Mouse (Mus musculus) lung, postnatal 36 days (tissue): Measurements from ENCODE around the gene Dtnb.

Source experiments
- DNase-seq: peaks from one replicate; pipeline ENCODE4 v3.0.0; 2022; ENCODE audit warnings: mixed read lengths

The Dtnb gene

GRCm38 (mm10) chr12:3738741-3739529 is 166.8 kb downstream of the Dtnb start:
- DNase-seq: peak; percentile 25

DNA sequence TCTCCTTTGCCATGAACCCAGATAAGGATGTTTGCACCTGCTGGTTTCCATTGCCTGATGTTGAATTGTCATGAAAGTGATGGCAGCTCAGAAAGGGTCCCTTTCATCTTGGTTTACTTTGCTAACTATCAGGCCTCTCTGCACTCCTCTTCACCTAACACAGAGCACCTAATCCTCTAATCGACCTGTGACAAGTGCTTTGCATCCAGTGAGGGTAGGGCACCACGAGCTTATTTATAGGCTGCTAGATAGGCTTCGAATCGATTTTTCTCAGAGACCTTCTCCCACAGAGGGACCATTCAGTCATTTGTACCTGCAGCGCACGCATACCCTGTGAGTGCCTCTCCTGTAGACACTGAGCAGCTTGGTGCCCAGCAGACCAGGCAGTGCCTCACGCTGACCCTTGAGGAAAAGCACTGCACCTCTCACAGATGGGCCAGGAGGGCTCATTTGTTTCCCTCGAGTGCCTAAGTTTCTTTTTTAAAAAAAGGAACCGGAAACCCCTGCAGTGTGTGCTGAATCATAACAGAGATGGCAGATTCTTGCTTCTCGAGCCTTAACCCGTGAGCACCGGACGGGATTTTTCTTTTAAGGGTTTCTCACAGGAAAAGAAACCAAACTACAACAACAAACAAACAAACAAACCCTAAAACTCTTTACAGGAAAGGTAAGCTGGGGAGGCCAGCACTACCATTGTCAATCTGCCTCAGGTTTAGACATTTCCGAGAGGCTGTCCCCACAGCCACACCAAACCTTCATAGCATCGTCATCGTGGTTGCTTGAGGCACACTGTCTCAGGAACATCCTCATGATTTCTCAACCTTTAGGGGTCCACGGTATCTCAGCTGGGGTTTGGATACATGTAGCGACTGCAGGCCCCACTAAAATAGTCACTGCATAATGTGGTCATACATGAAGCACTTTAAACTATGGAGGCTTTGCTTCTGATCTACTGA is 167.8 kb downstream of the Dtnb start:
- DNase-seq: peak; percentile 22

- DNase-seq: no peak
These were observed 168.5 kb downstream of the Dtnb start for GRCm38 (mm10) chr12:3740705-3741081.

DNA sequence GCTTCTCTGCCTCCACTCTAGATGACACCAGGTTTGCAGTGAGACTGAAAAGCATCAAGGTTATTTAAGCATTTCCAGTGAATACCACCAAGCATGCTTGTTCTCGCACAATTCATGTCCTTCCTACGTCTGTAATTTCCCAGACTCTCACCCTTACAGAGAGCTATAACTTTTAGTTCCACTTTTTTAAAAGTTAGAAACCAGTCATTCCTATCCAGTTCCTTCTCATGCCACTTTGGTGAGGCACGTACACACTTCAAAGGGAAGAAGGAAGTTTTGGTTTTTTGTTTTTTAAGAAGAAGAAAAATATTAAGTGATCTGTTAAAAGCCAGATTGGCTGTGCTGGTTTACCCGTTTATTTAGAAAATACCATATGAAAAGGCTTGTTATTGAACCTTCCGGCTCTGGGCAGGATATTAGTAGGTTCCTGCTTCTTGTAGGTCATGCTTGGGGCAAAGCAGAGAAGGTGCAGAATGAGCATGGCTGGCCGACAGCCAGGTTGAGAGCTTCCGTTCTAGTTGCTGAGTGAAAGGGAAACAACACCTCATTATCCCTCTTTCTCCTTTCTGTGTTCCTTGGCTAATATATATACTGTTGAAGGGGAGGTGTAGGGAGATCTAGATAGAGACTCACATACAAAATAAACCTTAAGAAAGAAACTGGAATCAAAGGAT is 173.4 kb downstream of the Dtnb start:
- DNase-seq: peak; percentile 72

- no peak for DNase-seq
These were observed 174.2 kb downstream of the Dtnb start for GRCm38 (mm10) chr12:3746369-3746768.

GRCm38 (mm10) chr12:3747583-3747982 is 175.4 kb downstream of the Dtnb start:
- no peak for DNase-seq

DNA sequence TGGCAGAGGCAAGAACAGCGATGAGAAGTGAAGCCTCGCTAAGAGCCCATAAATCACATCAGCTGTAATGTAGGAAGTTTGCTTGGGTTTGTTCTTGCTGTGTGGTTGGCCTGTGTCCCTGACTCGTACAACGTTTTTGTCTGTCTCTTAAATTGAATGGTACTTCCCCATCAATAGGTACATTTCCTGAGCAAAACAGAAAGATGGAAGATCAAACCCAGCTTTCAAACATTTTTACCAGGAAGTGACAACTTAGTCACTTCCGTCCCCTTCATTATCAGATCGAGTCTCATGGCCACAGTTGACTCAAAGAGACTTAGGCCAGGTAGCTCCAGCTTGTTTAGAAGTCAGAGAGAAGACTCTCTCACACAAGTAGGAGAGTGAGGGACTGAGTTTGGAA is 183.3 kb downstream of the Dtnb start:
- no peak for DNase-seq

GRCm38 (mm10) chr12:3756216-3756615 is 184.0 kb downstream of the Dtnb start:
- no peak for DNase-seq

DNA sequence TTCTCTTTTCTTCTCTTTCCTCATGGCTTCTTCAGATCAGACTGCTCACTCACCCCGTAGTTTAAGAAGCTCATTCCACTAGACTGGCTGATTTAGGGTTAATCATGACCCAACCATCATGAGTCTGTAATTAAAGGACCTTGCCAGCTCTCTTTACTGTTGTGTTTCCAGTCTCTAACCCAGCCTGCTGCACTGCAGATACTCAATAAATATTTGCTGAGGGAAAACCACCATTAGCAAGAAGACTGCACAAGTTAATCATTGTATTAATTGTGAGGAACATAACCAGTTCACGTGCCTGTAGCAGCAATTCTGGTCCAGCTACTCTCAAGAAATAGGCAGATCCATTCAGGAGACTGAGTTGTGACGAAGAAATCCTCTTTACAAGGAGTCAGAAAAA is 185.9 kb downstream of the Dtnb start:
- DNase-seq: no peak

GRCm38 (mm10) chr12:3759419-3759818 is 187.2 kb downstream of the Dtnb start:
- DNase-seq: peak; percentile 88

GRCm38 (mm10) chr12:3760876-3761590 is 188.9 kb downstream of the Dtnb start:
- no peak for DNase-seq

DNA sequence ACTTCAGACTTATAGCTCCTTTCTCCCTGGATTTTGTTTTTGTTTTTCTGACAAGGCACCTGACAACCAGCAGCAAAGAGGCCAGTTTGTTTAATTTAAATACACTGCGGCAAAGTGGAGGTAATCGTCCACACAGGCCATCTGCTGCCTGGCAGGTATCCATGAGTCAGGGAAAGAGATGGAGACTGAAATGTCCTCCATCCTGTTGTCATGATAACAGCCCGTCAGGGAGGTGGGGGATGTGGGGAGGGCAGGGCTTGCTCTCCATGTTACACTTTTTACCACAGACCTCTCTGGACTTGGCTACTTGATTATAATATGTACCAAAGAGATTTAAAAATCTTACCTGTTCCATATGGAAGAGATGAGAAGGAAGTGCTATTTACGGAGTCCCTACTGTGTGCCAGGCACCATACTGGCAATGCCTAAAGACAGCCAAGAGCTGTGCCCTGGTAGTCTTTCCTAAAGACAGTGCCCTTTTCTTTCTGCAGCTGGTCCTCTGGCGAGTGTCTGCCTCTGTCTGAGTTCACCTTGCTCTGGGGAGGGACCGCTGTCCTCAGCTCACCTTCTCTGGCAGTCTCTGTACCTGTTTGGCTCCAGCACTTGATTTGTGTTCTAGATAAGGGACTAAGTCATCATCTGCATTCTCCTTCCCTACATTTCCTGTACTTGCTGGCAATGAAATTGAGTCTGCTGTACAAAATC is 189.6 kb downstream of the Dtnb start:
- DNase-seq: no peak

DNA sequence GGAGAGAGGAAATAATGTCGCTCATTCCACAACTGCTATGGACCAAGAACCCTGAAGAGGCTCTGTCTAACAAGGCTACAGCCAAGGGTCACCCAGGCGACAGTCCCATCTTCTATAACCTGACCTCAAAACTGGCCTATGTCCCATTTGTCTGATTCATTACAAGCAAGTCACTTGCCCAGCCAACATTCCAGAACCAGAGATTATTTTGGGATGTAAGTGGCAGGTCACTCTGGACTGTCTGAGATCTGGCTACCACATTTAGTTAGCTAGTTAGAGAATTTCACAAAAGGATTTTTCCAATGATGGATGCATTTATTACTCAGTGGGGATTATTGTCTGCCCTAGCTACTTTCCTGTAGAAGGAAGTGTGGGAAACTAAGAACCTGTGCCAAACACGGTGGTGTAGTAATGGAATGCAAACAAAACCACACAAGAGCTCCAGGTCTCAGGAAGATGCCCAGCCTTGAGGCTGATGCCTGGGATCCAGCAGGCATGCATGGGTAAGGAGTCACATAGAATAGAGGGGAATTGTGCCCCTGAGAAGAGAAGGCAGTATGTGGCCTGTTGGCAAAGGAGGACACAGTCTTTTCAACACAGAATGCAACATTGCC is 192.1 kb downstream of the Dtnb start:
- DNase-seq: no peak

GRCm38 (mm10) chr12:3767360-3767759 is 195.2 kb downstream of the Dtnb start:
- no peak for DNase-seq

GRCm38 (mm10) chr12:3768391-3768790 is 196.2 kb downstream of the Dtnb start:
- no peak for DNase-seq

GRCm38 (mm10) chr12:3770546-3770945 is 198.4 kb downstream of the Dtnb start:
- no peak for DNase-seq

GRCm38 (mm10) chr12:3771080-3771479 is 198.9 kb downstream of the Dtnb start:
- no peak for DNase-seq

- DNase-seq: no peak
These were observed 201.5 kb downstream of the Dtnb start for GRCm38 (mm10) chr12:3773643-3774042.

- no peak for DNase-seq
These were observed 203.8 kb downstream of the Dtnb start for GRCm38 (mm10) chr12:3776015-3776414.

DNA sequence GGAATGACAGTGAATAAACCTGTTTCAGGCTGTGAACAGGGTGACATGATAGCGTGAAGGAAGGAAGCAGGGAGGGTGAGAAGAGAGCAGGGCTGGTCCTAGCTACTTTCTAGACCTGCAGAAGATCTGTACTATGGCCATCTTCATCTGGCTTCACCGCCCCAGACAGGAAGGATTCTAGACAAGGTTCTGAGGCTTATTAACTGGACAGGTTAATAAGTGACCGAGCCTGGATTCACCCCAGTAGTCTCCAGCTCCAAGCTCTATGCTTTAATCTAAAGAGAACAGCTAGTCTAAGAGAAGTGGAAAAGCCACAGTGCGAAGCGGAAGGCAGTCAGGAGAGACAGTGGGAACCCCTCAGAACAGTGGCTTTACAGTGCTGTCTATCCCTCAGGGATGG is 205.5 kb downstream of the Dtnb start:
- DNase-seq: no peak

DNA sequence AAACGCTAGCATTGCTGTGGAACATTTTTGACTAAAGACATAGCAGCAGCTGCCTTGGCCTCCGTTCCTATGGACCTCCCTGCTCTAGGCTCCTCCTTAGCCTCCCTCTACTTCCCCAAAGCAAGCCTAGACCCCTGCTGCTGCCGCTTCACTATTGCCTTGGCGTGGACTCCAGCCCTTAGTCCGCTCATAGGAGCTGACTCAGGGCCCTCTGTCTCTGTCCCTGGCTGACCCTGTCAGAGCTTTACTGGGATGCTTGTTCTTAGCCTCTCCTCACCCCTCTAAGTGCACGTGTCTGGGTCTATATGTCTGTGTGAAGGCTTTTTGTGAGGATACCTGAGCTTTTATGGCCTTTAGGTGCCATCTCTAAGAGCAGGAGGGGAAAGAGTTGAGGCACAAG is 206.1 kb downstream of the Dtnb start:
- DNase-seq: no peak

DNA sequence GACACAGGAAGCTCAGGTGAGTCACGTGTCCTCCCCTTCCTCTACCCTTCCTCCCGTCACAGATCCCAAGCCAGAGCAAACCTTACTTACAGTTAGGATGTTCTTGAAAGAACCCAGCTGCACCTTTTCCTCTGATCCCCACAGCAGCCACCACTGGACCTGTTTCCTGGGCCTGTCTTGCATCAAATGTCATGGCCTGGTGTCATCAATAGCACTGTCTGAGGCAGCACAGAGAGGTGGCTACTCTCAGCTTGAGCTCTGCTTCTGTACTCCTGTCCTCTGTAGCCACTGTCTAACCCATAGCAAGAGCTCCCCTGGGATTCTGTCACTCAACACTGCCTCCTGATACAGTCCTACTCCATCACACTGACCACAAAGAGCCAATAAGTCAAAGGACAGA is 207.5 kb downstream of the Dtnb start:
- DNase-seq: no peak
